Mouse (Mus musculus): ENCODE results near the gene Ddx3x.
"Not testable (repeated sequence)": the region's sequence is repeated elsewhere in the genome, so short reads cannot be mapped to it uniquely, and the experiment has no call there.

Gene Ddx3x

GRCm38 (mm10) chrX:13280409-13281328 lies at the start of gene Ddx3x:
Gene Ddx3x, plus strand, starts transcription at chrX:13280970.
- DNase-seq (ENCODE audit: low spot score in 2 of 2): peak; percentile 85 to 89

GRCm38 (mm10) chrX:13231243-13231642 lies 49.5 kb upstream of the Ddx3x start:
- no peak for DNase-seq (ENCODE audit: low spot score in 2 of 2)

- DNase-seq (ENCODE audit: low spot score in 2 of 2): not testable (repeated sequence)
These were observed 47.9 kb upstream of the Ddx3x start for GRCm38 (mm10) chrX:13232834-13233233.

- no peak for DNase-seq (ENCODE audit: low spot score in 2 of 2)
These were observed 47.1 kb upstream of the Ddx3x start for GRCm38 (mm10) chrX:13233631-13234030.

- no peak for DNase-seq (ENCODE audit: low spot score in 2 of 2)
These were observed 46.1 kb upstream of the Ddx3x start for GRCm38 (mm10) chrX:13234709-13235108.

- no peak for DNase-seq (ENCODE audit: low spot score in 2 of 2)
These were observed 44.6 kb upstream of the Ddx3x start for GRCm38 (mm10) chrX:13236100-13236568.

GRCm38 (mm10) chrX:13239455-13239854 lies 41.3 kb upstream of the Ddx3x start:
- no peak for DNase-seq (ENCODE audit: low spot score in 2 of 2)

GRCm38 (mm10) chrX:13240646-13241425 lies 39.9 kb upstream of the Ddx3x start:
- peak in 1 of 2 experiments; percentile 19 for DNase-seq (ENCODE audit: low spot score in 2 of 2)

GRCm38 (mm10) chrX:13241426-13242319 lies 39.1 kb upstream of the Ddx3x start:
- DNase-seq (ENCODE audit: low spot score in 2 of 2): peak; percentile 21 to 27

- peak; percentile 46 to 69 for DNase-seq (ENCODE audit: low spot score in 2 of 2)
These were observed 38.3 kb upstream of the Ddx3x start for GRCm38 (mm10) chrX:13242320-13243096.

GRCm38 (mm10) chrX:13243133-13244123 lies 37.3 kb upstream of the Ddx3x start:
- peak; percentile 13 to 37 for DNase-seq (ENCODE audit: low spot score in 2 of 2)

- DNase-seq (ENCODE audit: low spot score in 2 of 2): no peak
These were observed 36.2 kb upstream of the Ddx3x start for GRCm38 (mm10) chrX:13244588-13244987.

- DNase-seq (ENCODE audit: low spot score in 2 of 2): no peak
These were observed 35.7 kb upstream of the Ddx3x start for GRCm38 (mm10) chrX:13245027-13245426.

- DNase-seq (ENCODE audit: low spot score in 2 of 2): no peak
These were observed 29.1 kb upstream of the Ddx3x start for GRCm38 (mm10) chrX:13251683-13252082.

- no peak for DNase-seq (ENCODE audit: low spot score in 2 of 2)
These were observed 26.5 kb upstream of the Ddx3x start for GRCm38 (mm10) chrX:13254273-13254672.

- DNase-seq (ENCODE audit: low spot score in 2 of 2): no peak
These were observed 17.4 kb upstream of the Ddx3x start for GRCm38 (mm10) chrX:13263356-13263755.

GRCm38 (mm10) chrX:13275519-13276137 lies 5.1 kb upstream of the Ddx3x start:
- no peak for DNase-seq (ENCODE audit: low spot score in 2 of 2)

GRCm38 (mm10) chrX:13278996-13279395 lies 1.8 kb upstream of the Ddx3x start:
- DNase-seq (ENCODE audit: low spot score in 2 of 2): no peak

GRCm38 (mm10) chrX:13280037-13280408 lies 747 bp upstream of the Ddx3x start:
- peak in 1 of 2 experiments; percentile 30 for DNase-seq (ENCODE audit: low spot score in 2 of 2)

All from spleen, postnatal 10 days (tissue).